Mouse (Mus musculus): ENCODE measurements around the gene Thap3. TPM values are rescaled to one million over a fixed set of nuclear protein-coding genes. Genes with fewer than 3 reads are reported as not detected.

Thap3 gene
- polyA plus RNA-seq, 1 experiment = 4.2 TPM

DNA sequence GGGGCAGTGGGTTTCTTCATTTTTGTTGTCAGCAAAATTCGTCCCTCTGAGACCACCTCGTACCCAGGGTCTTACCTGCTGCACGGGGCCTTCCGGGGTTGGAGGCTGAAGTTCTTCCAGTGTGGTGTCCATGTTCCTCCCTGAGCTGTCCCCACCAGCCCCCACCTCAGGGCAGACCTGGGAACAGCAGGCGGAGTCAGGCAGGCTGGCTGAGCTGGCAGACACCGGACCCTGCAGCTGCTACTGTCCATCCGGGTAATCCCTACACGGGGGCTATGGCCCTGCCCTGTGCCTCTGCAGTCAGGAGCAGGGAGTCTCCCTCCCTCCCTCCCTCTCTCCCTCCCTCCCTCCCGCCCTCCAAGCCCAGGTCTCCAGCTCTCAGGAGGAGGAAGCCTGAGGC, 5.2 kb downstream of the Thap3 start:
- TF ChIP-seq CTCF (IDR thresholded peaks at IDR 0.05; ENCODE audit: control insufficient read depth, insufficient read depth, insufficient replicate concordance, low read depth, low read length) (no peak), POLR2A (IDR thresholded peaks at IDR 0.05; ENCODE audit: control insufficient read depth, low read depth, low read length) (no peak)
- Histone ChIP-seq H3K27me3 (ENCODE audit: control insufficient read depth, insufficient read depth, low read length) (no peaks in the 10 kb centered on the region), H3K36me3 (ENCODE audit: control insufficient read depth, insufficient read depth, low read length) (no peaks in the 10 kb centered on the region; the same call in 1 of the 2 replicates), H3K4me1 (ENCODE audit: control insufficient read depth, insufficient read depth, low read length) (peaks cover 5% of the 10 kb centered on the region), H3K4me3 (ENCODE audit: control insufficient read depth, low read depth, low read length) (no peak overlapping the region), H3K27ac (ENCODE audit: control insufficient read depth, insufficient read depth, low read depth, low read length) (no peak overlapping the region)

DNA sequence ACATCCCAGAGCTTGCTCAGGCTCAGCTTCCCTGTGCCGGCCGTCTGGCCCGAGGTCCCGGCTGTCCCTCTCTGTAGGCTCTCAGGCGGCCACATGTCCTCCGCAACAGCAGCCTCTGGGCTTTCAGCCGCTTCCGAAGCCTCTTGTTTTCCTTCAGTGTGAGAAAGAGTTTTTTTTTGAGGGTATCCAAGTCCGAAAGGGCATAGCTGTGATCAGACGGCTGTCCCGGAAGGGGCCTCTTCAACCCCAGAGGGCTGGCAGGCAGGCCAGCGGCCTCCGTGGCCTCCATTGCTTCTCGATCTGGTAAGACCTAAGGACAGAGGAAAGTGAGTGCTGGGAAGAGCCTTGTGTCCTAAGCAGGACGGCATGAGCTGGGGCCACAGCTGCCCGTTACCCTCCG, 5.8 kb downstream of the Thap3 start:
- H3K27me3 ChIP-seq (ENCODE audit: control insufficient read depth, insufficient read depth, low read length) = no peaks in the 10 kb centered on the region
- H3K4me1 ChIP-seq (ENCODE audit: control insufficient read depth, insufficient read depth, low read length) = peaks cover under 1% of the 10 kb centered on the region; the same call in 1 of the 2 replicates
- H3K36me3 ChIP-seq (ENCODE audit: control insufficient read depth, insufficient read depth, low read length) = no peaks in the 10 kb centered on the region; the same call in 1 of the 2 replicates
- no peak overlapping the region for H3K4me3 ChIP-seq (ENCODE audit: control insufficient read depth, low read depth, low read length)
- H3K27ac ChIP-seq (ENCODE audit: control insufficient read depth, insufficient read depth, low read depth, low read length) = no peak overlapping the region
- TF ChIP-seq CTCF (IDR thresholded peaks at IDR 0.05; ENCODE audit: control insufficient read depth, insufficient read depth, insufficient replicate concordance, low read depth, low read length) (no peak), POLR2A (IDR thresholded peaks at IDR 0.05; ENCODE audit: control insufficient read depth, low read depth, low read length) (no peak)

DNA sequence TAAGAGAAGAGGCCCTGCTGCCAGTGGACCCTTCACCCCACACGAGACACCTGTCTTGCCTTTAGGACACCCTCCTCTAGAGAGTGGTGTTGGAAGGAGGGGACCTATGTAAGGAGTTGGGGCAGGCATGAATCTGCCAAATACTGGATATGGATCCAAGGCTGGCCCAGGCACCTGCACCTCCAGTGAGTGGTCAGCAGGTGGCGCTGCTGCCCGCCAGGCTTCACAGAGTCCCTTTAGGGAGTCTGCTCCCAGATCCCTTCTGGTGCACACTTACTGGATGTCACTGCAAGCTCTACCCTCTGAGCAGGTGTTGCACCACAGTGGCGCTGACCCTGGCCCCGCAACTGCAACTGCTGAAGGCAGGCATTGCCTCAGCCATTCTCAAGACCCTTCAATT, 7.4 kb downstream of the Thap3 start:
- TF ChIP-seq POLR2A (IDR thresholded peaks at IDR 0.05; ENCODE audit: control insufficient read depth, low read depth, low read length) = no peak
- peak; percentile 97 for TF ChIP-seq CTCF (IDR thresholded peaks at IDR 0.05; ENCODE audit: control insufficient read depth, insufficient read depth, insufficient replicate concordance, low read depth, low read length)
- H3K27me3 ChIP-seq (ENCODE audit: control insufficient read depth, insufficient read depth, low read length) = no peaks in the 10 kb centered on the region
- H3K36me3 ChIP-seq (ENCODE audit: control insufficient read depth, insufficient read depth, low read length) = no peaks in the 10 kb centered on the region; the same call in 1 of the 2 replicates
- no peak overlapping the region for H3K4me3 ChIP-seq (ENCODE audit: control insufficient read depth, low read depth, low read length)
- no peak overlapping the region for H3K27ac ChIP-seq (ENCODE audit: control insufficient read depth, insufficient read depth, low read depth, low read length)
- H3K4me1 ChIP-seq (ENCODE audit: control insufficient read depth, insufficient read depth, low read length) = no peaks in the 10 kb centered on the region

DNA sequence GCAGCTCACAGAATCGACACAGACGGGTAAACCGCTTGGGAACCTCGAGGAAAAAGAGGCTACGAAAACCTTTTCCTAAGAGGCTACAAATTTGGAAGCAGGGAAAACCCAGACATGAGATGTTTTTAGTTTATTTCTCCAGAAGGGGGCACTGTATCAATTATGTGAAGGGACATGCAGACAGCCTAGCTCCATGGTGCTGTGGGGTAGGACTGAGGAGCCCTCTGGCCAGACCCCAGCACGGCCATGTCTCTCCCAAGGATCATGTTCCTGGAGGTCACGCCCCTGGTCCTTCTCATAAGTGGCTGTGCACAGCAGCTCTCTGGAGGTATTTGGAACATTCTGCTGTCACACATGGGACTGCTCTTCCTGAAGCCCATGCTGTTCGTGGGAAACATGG, 8.1 kb downstream of the Thap3 start:
- no peaks in the 10 kb centered on the region; the same call in 1 of the 2 replicates for H3K36me3 ChIP-seq (ENCODE audit: control insufficient read depth, insufficient read depth, low read length)
- no peak overlapping the region for H3K27ac ChIP-seq (ENCODE audit: control insufficient read depth, insufficient read depth, low read depth, low read length)
- TF ChIP-seq CTCF (IDR thresholded peaks at IDR 0.05; ENCODE audit: control insufficient read depth, insufficient read depth, insufficient replicate concordance, low read depth, low read length) (no peak), POLR2A (IDR thresholded peaks at IDR 0.05; ENCODE audit: control insufficient read depth, low read depth, low read length) (no peak)

DNA sequence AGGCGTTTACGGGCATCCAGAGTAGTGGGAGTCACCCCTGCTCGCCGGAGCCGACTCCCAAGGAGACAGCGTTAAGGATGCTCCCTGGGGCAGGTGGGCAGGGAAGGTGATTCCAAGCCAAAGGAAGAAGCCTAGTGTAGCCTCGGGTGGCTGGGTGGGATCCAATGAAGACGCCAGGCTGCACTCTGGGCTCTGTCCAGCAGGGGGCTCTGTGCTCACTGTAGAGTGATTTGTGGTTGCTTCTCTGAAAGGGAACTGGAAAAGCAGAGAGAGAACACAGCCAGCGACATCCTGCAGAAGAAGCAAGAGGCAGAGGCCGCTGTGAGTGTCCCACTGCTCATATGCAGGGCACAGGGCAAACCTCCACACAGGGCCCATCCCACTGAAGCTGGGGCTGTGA, 11.0 kb downstream of the Thap3 start:
- TF ChIP-seq POLR2A (IDR thresholded peaks at IDR 0.05; ENCODE audit: control insufficient read depth, low read depth, low read length) (no peak), CTCF (IDR thresholded peaks at IDR 0.05; ENCODE audit: control insufficient read depth, insufficient read depth, insufficient replicate concordance, low read depth, low read length) (peak; percentile 67; the same call in 1 of the 2 replicates)
- no peak overlapping the region for H3K27ac ChIP-seq (ENCODE audit: control insufficient read depth, insufficient read depth, low read depth, low read length)
- no peaks in the 10 kb centered on the region for H3K4me1 ChIP-seq (ENCODE audit: control insufficient read depth, insufficient read depth, low read length)
- no peaks in the 10 kb centered on the region for H3K27me3 ChIP-seq (ENCODE audit: control insufficient read depth, insufficient read depth, low read length)
- no peak overlapping the region for H3K4me3 ChIP-seq (ENCODE audit: control insufficient read depth, low read depth, low read length)
- H3K36me3 ChIP-seq (ENCODE audit: control insufficient read depth, insufficient read depth, low read length) = no peaks in the 10 kb centered on the region; the same call in 1 of the 2 replicates

More for the DNA sequence above, 8.1 kb downstream of the Thap3 start:
- Histone ChIP-seq H3K27me3 (ENCODE audit: control insufficient read depth, insufficient read depth, low read length) (no peaks in the 10 kb centered on the region), H3K4me3 (ENCODE audit: control insufficient read depth, low read depth, low read length) (no peak overlapping the region), H3K4me1 (ENCODE audit: control insufficient read depth, insufficient read depth, low read length) (no peaks in the 10 kb centered on the region)

DNA sequence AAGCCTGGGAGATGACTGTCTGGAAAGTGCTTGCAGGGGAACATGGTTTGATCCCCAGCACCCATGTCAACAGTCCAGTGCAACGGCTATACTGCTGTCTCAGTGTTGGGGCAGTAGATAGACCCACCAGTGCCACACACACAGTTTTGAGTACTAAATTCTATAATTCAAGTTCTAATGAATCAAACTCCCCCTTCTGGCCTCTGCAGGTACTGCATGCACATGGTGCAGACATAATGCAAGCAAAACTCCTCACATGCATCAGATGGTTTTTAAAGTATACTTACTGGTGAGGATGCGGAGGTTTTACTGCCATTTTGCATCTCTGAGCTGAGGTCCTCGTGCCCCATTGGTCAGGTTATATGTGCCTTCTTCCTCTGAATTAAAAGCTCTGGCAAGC, 13.4 kb downstream of the Thap3 start:
- no peaks in the 10 kb centered on the region; the same call in 1 of the 2 replicates for H3K36me3 ChIP-seq (ENCODE audit: control insufficient read depth, insufficient read depth, low read length)
- H3K4me3 ChIP-seq (ENCODE audit: control insufficient read depth, low read depth, low read length) = no peak overlapping the region
- no peaks in the 10 kb centered on the region for H3K27me3 ChIP-seq (ENCODE audit: control insufficient read depth, insufficient read depth, low read length)
- no peak overlapping the region for H3K27ac ChIP-seq (ENCODE audit: control insufficient read depth, insufficient read depth, low read depth, low read length)
- H3K4me1 ChIP-seq (ENCODE audit: control insufficient read depth, insufficient read depth, low read length) = no peaks in the 10 kb centered on the region
- TF ChIP-seq POLR2A (IDR thresholded peaks at IDR 0.05; ENCODE audit: control insufficient read depth, low read depth, low read length) = no peak
- no peak for TF ChIP-seq CTCF (IDR thresholded peaks at IDR 0.05; ENCODE audit: control insufficient read depth, insufficient read depth, insufficient replicate concordance, low read depth, low read length)

DNA sequence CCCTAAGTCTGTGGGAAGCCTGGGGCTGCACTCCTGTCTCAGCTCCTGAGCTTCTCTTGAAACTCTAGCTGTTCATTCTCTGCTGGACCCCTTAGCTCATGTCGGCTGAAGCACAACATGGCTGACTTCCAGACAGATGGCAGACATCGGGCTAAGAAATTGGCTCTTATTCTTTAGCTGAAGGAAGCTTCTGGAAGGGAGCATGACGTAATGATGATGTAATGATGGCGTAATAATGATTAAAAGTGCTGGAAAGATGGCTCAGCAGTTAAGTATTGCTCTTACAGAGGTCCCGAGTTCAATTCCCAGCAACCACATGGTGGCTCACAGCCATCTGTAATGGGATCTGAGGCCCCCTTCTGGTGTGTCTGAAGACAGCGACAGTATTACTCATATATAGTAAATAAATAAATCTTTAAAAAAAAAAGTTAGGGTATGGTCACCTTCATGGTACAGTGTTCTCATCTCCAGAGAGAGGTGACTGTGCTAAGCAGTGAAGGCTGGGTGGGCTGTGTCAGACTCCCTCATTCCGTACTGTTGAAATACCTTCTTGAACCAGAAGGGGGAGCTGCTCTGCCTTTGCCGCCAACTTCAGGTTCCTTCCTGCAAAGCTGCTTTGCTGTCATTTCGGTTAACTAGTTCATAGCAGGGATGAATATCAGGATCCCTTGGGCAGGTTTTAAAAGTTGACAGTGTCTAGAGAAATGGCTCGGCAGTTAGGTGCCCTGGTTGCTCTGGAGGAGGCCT, 16.4 kb downstream of the Thap3 start:
- H3K4me1 ChIP-seq (ENCODE audit: control insufficient read depth, insufficient read depth, low read length) = no peaks in the 10 kb centered on the region
- no peak overlapping the region for H3K4me3 ChIP-seq (ENCODE audit: control insufficient read depth, low read depth, low read length)
- H3K36me3 ChIP-seq (ENCODE audit: control insufficient read depth, insufficient read depth, low read length) = no peaks in the 10 kb centered on the region; the same call in none of the 2 replicates
- TF ChIP-seq CTCF (IDR thresholded peaks at IDR 0.05; ENCODE audit: control insufficient read depth, insufficient read depth, insufficient replicate concordance, low read depth, low read length) = peak; percentile 70; the same call in 1 of the 2 replicates
- TF ChIP-seq POLR2A (IDR thresholded peaks at IDR 0.05; ENCODE audit: control insufficient read depth, low read depth, low read length) = no peak
- no peak overlapping the region for H3K27ac ChIP-seq (ENCODE audit: control insufficient read depth, insufficient read depth, low read depth, low read length)
- no peaks in the 10 kb centered on the region for H3K27me3 ChIP-seq (ENCODE audit: control insufficient read depth, insufficient read depth, low read length)

All from testis, adult 2 months (tissue).